Mouse (Mus musculus): ENCODE data around the gene Fam78b.

DNA sequence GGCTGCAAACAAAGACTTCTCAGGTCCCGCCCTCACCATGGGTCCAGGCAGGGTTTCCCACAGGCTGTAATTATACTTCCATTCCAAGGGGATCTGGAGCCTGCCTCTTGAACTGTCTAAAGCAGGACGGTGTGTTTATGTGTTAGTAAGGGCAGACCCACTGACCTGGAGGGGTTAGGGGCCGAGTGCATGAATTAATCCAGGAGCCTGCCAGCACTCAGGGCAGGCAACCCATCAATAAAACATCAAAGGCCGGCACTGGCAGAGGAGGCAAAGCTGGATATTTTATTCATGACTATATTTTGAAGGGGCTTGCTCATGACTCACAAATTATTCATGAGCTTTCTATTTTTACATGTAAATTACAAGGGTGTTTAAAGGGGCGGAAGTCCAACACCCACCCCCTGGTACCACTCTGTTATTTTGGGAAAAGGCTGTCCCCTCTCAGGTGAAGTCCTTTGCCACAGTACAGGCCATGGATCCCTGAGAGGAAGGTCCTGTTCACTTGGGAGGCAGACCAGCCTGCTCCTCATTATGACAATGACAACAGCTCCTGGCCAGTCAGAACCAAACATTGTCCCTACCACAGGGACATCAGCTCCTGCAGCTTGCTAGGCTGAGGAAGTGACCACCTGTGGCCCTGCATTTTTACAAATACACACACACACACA, 103.9 kb downstream of the Fam78b start:
- TF ChIP-seq CTCF (IDR thresholded peaks at IDR 0.05; ENCODE audit: low read depth), result no peak
- no peak for TF ChIP-seq EP300 (IDR thresholded peaks at IDR 0.05; ENCODE audit: low read depth)
